ENCODE assay signal across 19 mouse cellular contexts in the genomic region with DNA sequence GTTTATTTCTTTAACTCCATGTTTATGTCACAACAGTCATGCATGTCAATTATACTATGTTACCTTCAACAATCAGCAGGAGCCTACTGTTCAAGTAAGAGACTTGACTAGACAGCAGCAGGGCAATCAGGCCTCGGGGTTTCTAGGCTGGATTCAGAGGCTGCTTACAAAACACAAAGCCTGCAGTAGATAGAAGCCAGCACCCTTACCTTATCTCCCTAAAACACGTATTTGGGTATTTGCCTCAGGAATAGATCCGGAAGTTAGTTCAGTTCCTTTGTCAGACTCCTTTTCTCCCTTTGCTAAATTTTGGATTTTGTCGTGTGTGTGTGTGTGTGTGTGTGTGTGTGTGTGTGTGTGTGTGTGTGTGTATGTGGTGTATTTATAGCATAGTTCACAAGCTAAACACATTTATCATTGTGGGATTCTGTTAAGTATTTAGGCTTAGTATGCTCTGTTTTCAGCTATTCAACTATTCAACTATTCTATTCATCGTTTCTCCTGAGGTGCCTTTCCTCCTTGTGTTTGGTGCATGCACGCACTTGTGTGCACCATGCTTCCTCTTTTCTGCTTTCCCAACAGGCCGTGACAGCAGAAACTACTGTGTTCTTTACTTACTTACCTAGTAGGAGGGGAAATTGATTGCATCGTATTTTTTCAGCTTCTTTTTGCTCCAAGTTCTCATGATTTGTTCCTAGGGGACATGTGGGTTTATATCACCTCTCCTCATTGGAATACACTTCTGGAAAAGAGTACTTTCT. TPM values are rescaled to one million over a fixed set of nuclear protein-coding genes. Genes with fewer than 3 reads are reported as not detected.
DNase-seq lines count a peak whose midpoint lies in the region; ATAC-seq and TF ChIP-seq lines count a peak whose summit lies in the region.
"Had no signal": no experiment of that assay in that cellular context is flagged by ENCODE, and none has a peak within 500 bp of the region (broad histone marks: within the 10 kb centered on the region; RNA-seq: fewer than 3 reads in every experiment).

No protein-coding gene starts in this region.

- H3K27ac ChIP-seq in stomach, postnatal 0 days (replicated peaks), result 0 out of 2 replicates have a peak overlapping the region, but pooled peaks have one; percentile 24
- no peak overlapping the region for H3K27ac ChIP-seq in midbrain, embryonic 15.5 days
- no peak overlapping the region for H3K27ac ChIP-seq in forebrain, postnatal 0 days (ENCODE audit: low read depth, low read length)
- H3K27ac ChIP-seq in limb, embryonic 10.5 days, result no peak overlapping the region
- H3K27ac ChIP-seq: forebrain, embryonic 15.5 days; hindbrain, embryonic 15.5 days; neural tube, embryonic 12.5 days had no signal

- no peaks in the 10 kb centered on the region for H3K27me3 ChIP-seq in stomach, postnatal 0 days (ENCODE audit: control insufficient read depth, insufficient read depth, low read length)
- no peaks in the 10 kb centered on the region for H3K27me3 ChIP-seq in midbrain, embryonic 15.5 days (replicated peaks)
- no peaks in the 10 kb centered on the region for H3K27me3 ChIP-seq in forebrain, postnatal 0 days (ENCODE audit: insufficient read depth, low read length)
- H3K27me3 ChIP-seq in limb, embryonic 10.5 days (ENCODE audit: low read depth, poor library complexity, severe bottlenecking), result no peaks in the 10 kb centered on the region
- H3K27me3 ChIP-seq: forebrain, embryonic 15.5 days; hindbrain, embryonic 15.5 days; neural tube, embryonic 12.5 days had no signal

- DNase-seq in lung, postnatal 36 days, result peak; percentile 21
- DNase-seq in lung, adult 2 months, result no peak
- no peak for DNase-seq in stomach, postnatal 0 days (ENCODE audit: low spot score)
- DNase-seq in forebrain, postnatal 0 days, result no peak
- no peak for DNase-seq in limb, embryonic 10.5 days (ENCODE audit: low spot score)
- DNase-seq: adrenal gland, adult 2 months; cerebellum, adult 18-20 months; embryo, embryonic 11 days; heart, postnatal 10 days; kidney, adult 18-20 months; lung, postnatal 4 days; retina, postnatal 1 day; thymus, postnatal 4 days had no signal

- TF ChIP-seq POLR2A in lung, adult 2 months (IDR thresholded peaks at IDR 0.05; ENCODE audit: borderline replicate concordance, extremely low read depth, low read depth, low read length), result no peak

- H3K4me2 ChIP-seq in stomach, postnatal 0 days (replicated peaks; ENCODE audit: low read depth), result no peak overlapping the region
- no peak overlapping the region for H3K4me2 ChIP-seq in midbrain, embryonic 15.5 days
- no peak overlapping the region for H3K4me2 ChIP-seq in forebrain, postnatal 0 days (ENCODE audit: low read depth)
- H3K4me2 ChIP-seq: forebrain, embryonic 15.5 days; hindbrain, embryonic 15.5 days; neural tube, embryonic 12.5 days had no signal

- peak; percentile 84 to 95 for ATAC-seq in hematopoietic stem cell, adult 5-6 weeks (replicated peaks in 1 of 2; ENCODE audit: insufficient read depth in 1 of 2, low FRiP score in 2 of 2, low TSS enrichment in 1 of 2, low read depth in 1 of 2, poor library complexity in 2 of 2, severe bottlenecking in 2 of 2)
- ATAC-seq in megakaryocyte, adult 5-6 weeks (ENCODE audit: poor library complexity, severe bottlenecking), result peak; percentile 99
- ATAC-seq in stomach, postnatal 0 days (ENCODE audit: low FRiP score, low TSS enrichment), result no peak
- no peak for ATAC-seq in midbrain, embryonic 15.5 days (replicated peaks)
- no peak for ATAC-seq in forebrain, postnatal 0 days
- ATAC-seq: forebrain, embryonic 15.5 days had no signal

- H3K9me3 ChIP-seq in stomach, postnatal 0 days (ENCODE audit: control insufficient read depth, low read length), result no peaks in the 10 kb centered on the region
- H3K9me3 ChIP-seq in midbrain, embryonic 15.5 days, result no peaks in the 10 kb centered on the region
- no peaks in the 10 kb centered on the region for H3K9me3 ChIP-seq in forebrain, postnatal 0 days (ENCODE audit: low read length)
- H3K9me3 ChIP-seq in limb, embryonic 10.5 days (replicated peaks), result no peaks in the 10 kb centered on the region
- H3K9me3 ChIP-seq: forebrain, embryonic 15.5 days; hindbrain, embryonic 15.5 days; neural tube, embryonic 12.5 days had no signal

- TF ChIP-seq EP300 in stomach, postnatal 0 days (optimal IDR thresholded peaks at IDR 0.05), result no peak

- 59% methylated on average over 8 of the region's 8 CpGs for WGBS in lung, adult 2 months
- WGBS in stomach, postnatal 0 days, result 49% methylated on average over 7 of the region's 8 CpGs
- WGBS in midbrain, embryonic 15.5 days, result 79% methylated on average over 7 of the region's 8 CpGs
- 76% methylated on average over 8 of the region's 8 CpGs for WGBS in forebrain, postnatal 0 days
- WGBS in limb, embryonic 10.5 days, result 87% methylated on average over 7 of the region's 8 CpGs

- H3K9ac ChIP-seq in stomach, postnatal 0 days (ENCODE audit: low read length), result no peak overlapping the region
- H3K9ac ChIP-seq in midbrain, embryonic 15.5 days, result no peak overlapping the region
- H3K9ac ChIP-seq in forebrain, postnatal 0 days, result no peak overlapping the region
- H3K9ac ChIP-seq: forebrain, embryonic 15.5 days; hindbrain, embryonic 15.5 days; neural tube, embryonic 12.5 days had no signal

- no peak for TF ChIP-seq CTCF in lung, adult 2 months (IDR thresholded peaks at IDR 0.05; ENCODE audit: insufficient read depth, low read length)
- no peak for TF ChIP-seq CTCF in stomach, postnatal 0 days (IDR thresholded peaks at IDR 0.05; ENCODE audit: low read depth)
- no peak for TF ChIP-seq CTCF in forebrain, postnatal 0 days (IDR thresholded peaks at IDR 0.05; ENCODE audit: low read depth)

- no peaks in the 10 kb centered on the region for H3K4me1 ChIP-seq in lung, adult 2 months (ENCODE audit: control insufficient read depth, insufficient read depth, low read length)
- H3K4me1 ChIP-seq in stomach, postnatal 0 days (replicated peaks; ENCODE audit: control insufficient read depth, insufficient read depth), result no peaks in the 10 kb centered on the region
- no peaks in the 10 kb centered on the region for H3K4me1 ChIP-seq in midbrain, embryonic 15.5 days
- no peaks in the 10 kb centered on the region for H3K4me1 ChIP-seq in forebrain, postnatal 0 days (ENCODE audit: insufficient read depth)
- H3K4me1 ChIP-seq in limb, embryonic 10.5 days, result no peaks in the 10 kb centered on the region
- H3K4me1 ChIP-seq: forebrain, embryonic 15.5 days; hindbrain, embryonic 15.5 days; neural tube, embryonic 12.5 days had no signal

- H3K36me3 ChIP-seq in stomach, postnatal 0 days (ENCODE audit: control insufficient read depth, insufficient read depth, low read length), result no peaks in the 10 kb centered on the region
- no peaks in the 10 kb centered on the region for H3K36me3 ChIP-seq in midbrain, embryonic 15.5 days (replicated peaks)
- H3K36me3 ChIP-seq in forebrain, postnatal 0 days (ENCODE audit: insufficient read depth), result no peaks in the 10 kb centered on the region
- H3K36me3 ChIP-seq in limb, embryonic 10.5 days, result no peaks in the 10 kb centered on the region
- H3K36me3 ChIP-seq: forebrain, embryonic 15.5 days; hindbrain, embryonic 15.5 days; neural tube, embryonic 12.5 days had no signal

- no peak overlapping the region for H3K4me3 ChIP-seq in lung, adult 2 months (replicated peaks; ENCODE audit: extremely low read depth, low read depth, low read length)
- no peak overlapping the region for H3K4me3 ChIP-seq in stomach, postnatal 0 days (ENCODE audit: low read depth, low read length)
- H3K4me3 ChIP-seq in midbrain, embryonic 15.5 days, result no peak overlapping the region
- H3K4me3 ChIP-seq in forebrain, postnatal 0 days (ENCODE audit: low read depth, low read length), result no peak overlapping the region
- no peak overlapping the region for H3K4me3 ChIP-seq in limb, embryonic 10.5 days
- H3K4me3 ChIP-seq: forebrain, embryonic 15.5 days; hindbrain, embryonic 15.5 days; neural tube, embryonic 12.5 days had no signal

RNA-seq across cellular contexts. Expression of a gene that starts 6.9 kb away (rescaled TPM):
- 39.3 and 40.5 TPM in 2 replicates for polyA plus RNA-seq in lung, adult 2 months (2012; rRNA removed)
- 124 and 163 TPM in 2 replicates for total RNA-seq in hematopoietic stem cell, adult 5-6 weeks (2017)
- 187 and 192 TPM in 2 replicates for total RNA-seq in megakaryocyte, adult 5-6 weeks (2015)
- total RNA-seq in megakaryocyte, adult 5-6 weeks (2017), result 211 and 241 TPM in 2 replicates
- 44.4 and 51.1 TPM in 2 replicates for polyA plus RNA-seq in stomach, postnatal 0 days (2015; fragmentation: Nextera tagmentation; extraction: Ambion mirVana)
- polyA plus RNA-seq in midbrain, embryonic 15.5 days (2015; fragmentation: Nextera tagmentation; extraction: Ambion mirVana), result 91.5 and 99.8 TPM in 2 replicates
- 147 and 173 TPM in 2 replicates for total RNA-seq in forebrain, postnatal 0 days (2014; rRNA removed)
- polyA plus RNA-seq in forebrain, postnatal 0 days (2015; fragmentation: Nextera tagmentation; extraction: Ambion mirVana), result 61.0 and 61.2 TPM in 2 replicates
- polyA plus RNA-seq in limb, embryonic 10.5 days (2016; fragmentation: Nextera tagmentation; extraction: Ambion mirVana), result 69.1 and 69.8 TPM in 2 replicates

Comparison
In these comparisons a context has a peak if more than half of its experiments do, and no peak if none do; other contexts are left out.
1. ATAC-seq: peak in hematopoietic stem cell, adult 5-6 weeks (2 of 2) and megakaryocyte, adult 5-6 weeks (single experiment); none in stomach, postnatal 0 days (single experiment), midbrain, embryonic 15.5 days (single experiment) and forebrain, postnatal 0 days (single experiment).